Mouse (Mus musculus): ENCODE measurements around the gene Smad5. TPM values are rescaled to one million over a fixed set of nuclear protein-coding genes. Genes with fewer than 3 reads are reported as not detected.
A peak's percentile ranks its signal among the peaks of the same experiment; 100 is the strongest.

Smad5 gene
- total RNA-seq, 2 experiments from 2014 or later = 21.3 to 21.5 TPM

GRCm38 (mm10) chr13:56698391-56698790 is 4.4 kb upstream of the Smad5 start:
- DNase-seq (ENCODE audit: low spot score in 2 of 2) = peak; percentile 70 to 78

DNA sequence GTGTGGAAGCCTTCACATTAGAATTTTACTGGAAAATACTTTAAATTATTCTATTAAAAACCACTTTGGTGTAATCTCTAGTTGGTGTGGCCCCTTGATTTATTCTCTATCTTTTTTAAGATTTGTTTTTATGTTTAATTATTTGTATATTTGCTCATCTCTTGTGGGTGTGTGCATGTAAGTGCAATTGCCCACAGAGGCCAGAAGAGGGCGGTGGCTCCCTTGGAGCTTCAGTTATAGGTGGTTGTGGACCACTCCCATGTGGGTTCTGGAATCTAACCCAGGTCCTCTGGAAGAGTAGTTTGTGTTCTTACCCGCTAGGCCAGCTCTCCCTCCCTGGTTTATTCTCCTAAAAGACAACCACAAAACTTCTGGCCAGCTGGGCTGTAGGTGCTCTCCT is 3.4 kb upstream of the Smad5 start:
- intact Hi-C loops (cut with DNase I) = no loop called here
- no peak for DNase-seq (ENCODE audit: low spot score in 2 of 2)

More at GRCm38 (mm10) chr13:56698391-56698790, 4.4 kb upstream of the Smad5 start:
- intact Hi-C loops (cut with DNase I) = no loop called here

- intact Hi-C loops (cut with DNase I) = no loop called here
- no peak for DNase-seq (ENCODE audit: low spot score in 2 of 2)
Observed at GRCm38 (mm10) chr13:56700981-56701380, 1.8 kb upstream of the Smad5 start.

DNA sequence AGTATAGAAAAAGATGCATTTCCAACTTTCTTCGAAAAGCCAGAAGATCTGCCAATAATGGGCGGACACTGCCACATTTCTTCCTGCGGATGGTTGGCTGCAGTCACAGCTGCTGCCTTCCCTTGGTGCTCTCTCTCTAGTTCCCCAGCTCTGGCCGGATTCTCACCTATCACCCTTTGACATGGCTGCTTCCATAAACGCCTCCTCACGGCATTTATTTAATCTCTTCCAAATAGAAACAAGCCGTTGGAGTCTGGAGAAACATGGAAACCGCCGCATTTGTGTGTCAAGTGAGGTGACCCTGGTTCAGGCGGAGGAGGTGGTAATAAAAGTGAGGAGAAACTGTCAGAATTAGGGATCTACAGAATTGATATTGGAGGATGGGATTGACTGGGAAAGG is 886 bp upstream of the Smad5 start:
- intact Hi-C loops (cut with DNase I) = no loop called here
- no peak for DNase-seq (ENCODE audit: low spot score in 2 of 2)

DNA sequence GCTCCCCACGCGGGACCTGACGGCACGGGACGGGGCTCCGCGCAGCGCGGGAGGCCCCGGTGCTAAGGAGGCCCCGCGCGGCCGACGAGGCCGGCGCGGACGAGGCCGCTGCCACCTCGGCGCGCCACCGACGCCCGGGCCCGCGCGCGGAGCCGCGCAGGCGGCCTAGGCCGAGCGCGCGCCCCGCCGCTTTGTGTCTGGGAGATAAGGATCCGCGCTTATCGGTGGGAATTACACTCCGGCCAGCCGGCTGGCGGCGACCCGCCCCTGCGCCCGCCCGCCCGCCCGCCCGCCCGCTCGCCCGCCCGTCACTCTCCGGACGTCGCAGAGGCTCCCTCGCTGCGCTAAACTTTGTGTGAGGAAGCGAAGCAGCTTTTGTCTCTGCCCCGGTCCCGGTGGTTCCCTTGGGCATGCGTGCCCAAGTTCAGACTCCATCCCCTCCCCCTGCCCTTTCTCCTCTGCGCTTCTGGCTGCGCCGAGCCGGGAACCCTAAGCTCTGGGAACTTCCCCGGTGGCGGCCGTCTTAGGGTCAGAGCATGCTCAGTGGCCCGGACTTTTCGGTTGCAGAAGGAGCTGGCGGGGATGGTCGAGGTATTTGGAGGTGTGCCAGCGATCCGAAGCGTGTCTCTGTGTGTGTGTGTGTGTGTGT is 536 bp downstream of the Smad5 start:
- DNase-seq (ENCODE audit: low spot score in 2 of 2) = peak in 1 of 2 experiments; percentile 53
- intact Hi-C loops (cut with DNase I) = no loop called here

DNA sequence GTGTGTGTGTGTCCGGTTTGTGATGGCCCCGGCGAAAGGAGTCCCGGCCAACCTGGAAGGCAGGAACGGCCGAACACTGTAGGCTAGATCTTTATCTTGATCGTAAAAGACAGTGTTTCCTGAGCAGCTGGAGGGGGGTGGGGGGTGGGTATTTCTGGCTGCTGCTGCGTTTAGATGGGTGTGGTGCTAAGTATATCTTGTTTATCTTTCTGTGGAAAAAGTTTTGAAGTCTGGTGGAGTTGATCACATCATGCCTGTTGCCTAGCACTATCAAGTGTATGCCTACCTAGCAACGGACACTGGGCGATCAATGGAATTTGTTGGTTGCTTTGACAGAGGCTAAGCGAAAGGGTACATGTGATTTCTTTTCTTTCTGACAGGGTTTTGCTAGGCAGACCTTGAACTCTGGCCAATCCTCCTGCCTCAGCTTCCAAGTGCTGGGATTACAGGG is 1.1 kb downstream of the Smad5 start:
- intact Hi-C loops (cut with DNase I) = no loop called here

GRCm38 (mm10) chr13:56704596-56704995 is 1.8 kb downstream of the Smad5 start:
- intact Hi-C loops (cut with DNase I) = no loop called here
- no peak for DNase-seq (ENCODE audit: low spot score in 2 of 2)

More for the DNA sequence above, 1.1 kb downstream of the Smad5 start:
- no peak for DNase-seq (ENCODE audit: low spot score in 2 of 2)

DNA sequence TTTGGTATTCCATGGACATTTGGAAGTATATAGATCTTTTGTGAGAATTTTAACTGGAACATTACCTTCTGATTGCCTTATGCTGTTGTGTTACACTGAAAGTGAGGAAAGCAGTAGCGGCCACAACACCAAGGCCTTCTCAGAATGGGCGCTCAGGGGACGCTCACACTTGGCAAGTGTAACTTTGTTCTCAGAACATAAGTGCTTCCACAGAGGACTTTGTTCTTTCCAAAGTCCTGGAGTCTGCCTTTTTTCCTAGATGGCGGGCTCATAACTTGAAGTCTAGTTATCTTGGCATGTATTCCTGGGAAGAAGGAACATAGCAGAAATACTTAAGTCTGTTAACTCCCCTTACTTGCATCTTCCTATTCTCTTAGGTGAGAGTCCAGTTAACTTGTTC is 4.3 kb downstream of the Smad5 start:
- intact Hi-C loops (cut with DNase I) = no loop called here
- no peak for DNase-seq (ENCODE audit: low spot score in 2 of 2)

DNA sequence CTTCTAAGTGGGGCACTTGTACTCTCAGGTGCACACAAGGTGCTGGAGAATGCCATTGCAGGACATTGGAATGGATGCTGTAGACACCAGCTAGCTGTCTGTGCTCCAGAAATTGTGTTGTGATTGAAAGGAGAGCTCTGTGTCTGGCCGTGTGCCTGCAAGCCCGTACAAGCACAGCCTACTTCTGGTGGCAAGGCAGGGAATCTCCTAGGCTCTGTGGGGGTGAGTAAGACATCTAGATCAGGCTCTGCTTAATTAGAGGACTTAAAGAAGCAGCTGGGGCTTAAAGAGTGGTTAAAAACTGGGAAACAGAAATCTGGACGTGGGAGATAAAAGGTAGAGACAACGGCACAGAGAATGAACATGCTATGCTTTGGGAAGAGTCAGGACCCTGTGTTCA is 4.8 kb downstream of the Smad5 start:
- DNase-seq (ENCODE audit: low spot score in 2 of 2) = no peak
- intact Hi-C loops (cut with DNase I) = no loop called here

GRCm38 (mm10) chr13:56710620-56711019 is 7.8 kb downstream of the Smad5 start:
- DNase-seq (ENCODE audit: low spot score in 2 of 2) = no peak
- intact Hi-C loops (cut with DNase I) = no loop called here

GRCm38 (mm10) chr13:56712221-56712620 is 9.4 kb downstream of the Smad5 start:
- DNase-seq (ENCODE audit: low spot score in 2 of 2) = no peak
- intact Hi-C loops (cut with DNase I) = no loop called here

DNA sequence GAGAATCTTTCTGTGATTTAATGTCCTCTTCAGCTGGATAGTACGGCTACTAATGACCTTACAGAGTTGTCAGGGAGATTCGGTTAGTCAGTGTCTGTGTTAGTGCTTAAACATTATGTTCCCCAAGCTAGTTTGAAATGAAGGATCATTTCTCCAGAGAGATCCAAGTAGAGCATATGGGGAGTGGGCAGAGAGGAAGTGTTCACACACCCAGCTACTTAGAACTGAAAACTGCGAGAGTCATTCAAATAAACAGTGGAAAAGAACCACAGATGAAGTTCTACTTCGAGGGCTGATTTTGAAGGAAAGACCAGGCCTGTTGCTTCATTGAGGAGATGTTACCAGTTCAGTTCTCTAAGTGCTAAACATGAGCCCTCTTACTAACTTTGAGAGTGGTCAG is 23.7 kb downstream of the Smad5 start:
- intact Hi-C loops (cut with DNase I) = no loop called here
- DNase-seq (ENCODE audit: low spot score in 2 of 2) = peak; percentile 11 to 54

GRCm38 (mm10) chr13:56729046-56729445 is 26.2 kb downstream of the Smad5 start:
- DNase-seq (ENCODE audit: low spot score in 2 of 2) = no peak
- intact Hi-C loops (cut with DNase I) = no loop called here

- DNase-seq (ENCODE audit: low spot score in 2 of 2) = no peak
- intact Hi-C loops (cut with DNase I) = loop anchor here (5.0 kb wide), 2 partner anchors 77 to 172 kb away; no protein-coding TSS in a partner anchor
Observed at GRCm38 (mm10) chr13:56734617-56735016, 31.8 kb downstream of the Smad5 start.

DNA sequence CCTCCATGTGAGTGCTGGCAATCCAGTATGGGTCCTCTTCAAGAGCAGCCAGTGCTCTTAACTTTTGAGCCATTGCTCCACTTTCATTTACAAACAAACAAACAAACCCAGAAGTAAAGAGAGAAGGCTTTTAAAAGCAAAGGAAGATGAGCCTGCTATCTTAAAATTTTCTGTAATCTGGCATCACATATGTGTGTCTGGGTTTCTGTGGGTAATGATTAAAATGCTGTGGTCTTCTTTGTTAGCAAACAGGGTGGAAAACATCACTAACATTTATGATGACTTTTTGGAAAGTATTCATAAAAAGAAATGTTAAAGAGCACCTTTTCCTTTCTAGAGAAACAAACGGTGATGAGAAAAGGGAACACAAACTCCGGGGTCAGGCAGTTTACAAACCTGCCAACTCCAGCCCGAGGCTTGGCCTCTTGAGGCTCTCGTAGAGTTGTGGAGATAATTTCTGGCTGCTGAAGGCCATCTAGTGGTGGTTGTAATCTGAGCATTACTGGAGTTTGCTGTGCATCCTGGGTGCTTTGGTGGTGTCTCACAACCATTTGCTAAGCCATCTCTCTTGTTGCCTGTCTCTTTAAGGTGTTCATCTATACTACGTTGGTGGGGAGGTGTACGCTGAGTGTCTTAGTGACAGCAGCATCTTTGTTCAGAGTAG is 32.5 kb downstream of the Smad5 start:
- peak; percentile 55 to 62 for DNase-seq (ENCODE audit: low spot score in 2 of 2)
- intact Hi-C loops (cut with DNase I) = loop anchor here (5.0 kb wide), 2 partner anchors 78 to 173 kb away; no protein-coding TSS in a partner anchor

DNA sequence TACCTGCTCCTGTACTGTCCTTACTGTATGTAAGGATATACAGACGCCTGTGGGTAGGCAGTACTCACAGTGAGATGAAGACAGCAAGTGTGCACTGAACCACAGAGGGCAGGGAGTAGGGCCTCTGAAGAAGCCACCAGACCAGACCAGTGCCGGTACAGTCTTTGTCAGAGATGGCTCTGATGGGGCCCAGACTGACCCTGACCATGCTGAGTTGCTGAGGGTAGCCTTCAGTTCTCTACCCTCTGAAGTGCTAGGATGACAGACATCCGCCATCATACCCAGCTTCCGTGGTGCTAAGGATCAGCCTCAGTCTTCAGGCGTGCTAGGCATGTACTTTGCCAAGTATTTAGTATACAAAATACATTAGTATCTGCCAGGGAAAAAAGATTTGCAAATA is 36.7 kb downstream of the Smad5 start:
- DNase-seq (ENCODE audit: low spot score in 2 of 2) = no peak
- intact Hi-C loops (cut with DNase I) = loop anchor here (5.0 kb wide), 2 partner anchors 82 to 177 kb away; no protein-coding TSS in a partner anchor

- DNase-seq (ENCODE audit: low spot score in 2 of 2) = no peak
- intact Hi-C loops (cut with DNase I) = no loop called here
Observed at GRCm38 (mm10) chr13:56740496-56740895, 37.7 kb downstream of the Smad5 start.

DNA sequence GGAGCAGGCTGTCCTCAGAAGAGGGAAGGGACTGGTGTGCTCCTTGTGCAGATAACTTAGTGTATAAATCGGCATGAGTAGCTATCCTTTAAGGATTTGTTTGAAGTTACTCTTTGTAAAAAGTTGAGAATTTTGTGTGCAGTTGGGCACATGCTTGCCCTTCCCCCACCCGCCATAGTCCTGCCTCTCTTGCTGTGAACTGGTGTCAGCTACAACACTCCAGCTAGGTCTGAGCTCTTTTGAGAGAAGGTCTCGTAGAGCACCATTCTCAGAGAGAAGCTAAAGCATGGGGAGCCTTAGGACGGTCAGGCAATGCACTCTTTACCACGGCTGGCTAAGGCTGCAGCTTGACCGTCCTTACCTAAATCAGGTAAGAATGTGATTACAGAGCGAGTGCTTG is 38.9 kb downstream of the Smad5 start:
- DNase-seq (ENCODE audit: low spot score in 2 of 2) = no peak
- intact Hi-C loops (cut with DNase I) = no loop called here

DNA sequence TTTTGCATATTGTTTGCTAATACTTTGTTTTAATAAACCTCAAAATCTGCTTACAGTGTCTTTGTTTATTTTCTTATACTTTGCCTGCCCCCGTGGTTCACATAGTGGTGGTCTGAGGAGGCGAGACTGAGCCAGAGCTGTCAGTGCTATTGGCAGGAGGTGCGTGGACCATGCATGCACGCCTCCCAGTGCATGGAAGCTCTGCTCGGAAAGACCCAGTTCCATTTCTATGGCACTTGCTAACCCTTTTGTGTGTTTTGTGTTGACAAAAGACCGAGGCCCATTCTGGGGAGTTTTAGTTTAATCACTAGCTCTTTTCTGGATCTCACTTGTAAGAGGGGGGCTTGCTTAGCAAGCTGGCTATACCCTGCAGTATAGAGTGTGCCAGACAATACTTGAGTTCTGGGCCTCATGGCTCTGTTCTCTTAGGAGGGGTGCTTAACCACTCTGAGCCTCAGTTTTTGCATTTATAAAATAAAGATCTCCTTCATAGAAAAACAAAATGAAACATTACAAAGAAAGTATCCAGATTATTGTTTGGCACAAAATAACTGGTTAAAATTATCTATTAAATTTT is 39.6 kb downstream of the Smad5 start:
- DNase-seq (ENCODE audit: low spot score in 2 of 2) = no peak
- intact Hi-C loops (cut with DNase I) = no loop called here

GRCm38 (mm10) chr13:56746739-56747532 is 44.1 kb downstream of the Smad5 start:
- no peak for DNase-seq (ENCODE audit: low spot score in 2 of 2)
- intact Hi-C loops (cut with DNase I) = no loop called here
